Mouse (Mus musculus): ENCODE data around the gene Ak7.

Ak7 gene

DNA sequence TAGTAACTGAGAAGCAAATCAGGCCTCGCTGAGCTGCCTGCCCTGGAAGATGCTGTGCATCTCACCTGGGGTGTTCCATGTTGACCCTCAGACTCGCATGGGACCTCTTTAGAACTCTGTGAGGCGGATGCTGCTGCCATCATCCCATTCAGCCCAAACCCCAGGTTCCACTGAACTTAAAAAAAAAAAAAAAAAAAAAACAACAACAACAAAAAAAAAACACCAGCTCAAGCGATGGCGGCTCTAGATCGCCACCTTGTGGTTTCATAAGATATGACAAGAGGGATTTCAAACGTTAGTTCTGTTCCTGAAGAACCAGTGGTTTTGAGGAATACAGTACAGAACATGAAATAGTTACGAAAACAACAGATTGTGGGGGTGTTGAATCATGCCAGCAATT is 22.2 kb downstream of the Ak7 start:
- in situ Hi-C loops (cut with MboI, MseI), result no loop called here

DNA sequence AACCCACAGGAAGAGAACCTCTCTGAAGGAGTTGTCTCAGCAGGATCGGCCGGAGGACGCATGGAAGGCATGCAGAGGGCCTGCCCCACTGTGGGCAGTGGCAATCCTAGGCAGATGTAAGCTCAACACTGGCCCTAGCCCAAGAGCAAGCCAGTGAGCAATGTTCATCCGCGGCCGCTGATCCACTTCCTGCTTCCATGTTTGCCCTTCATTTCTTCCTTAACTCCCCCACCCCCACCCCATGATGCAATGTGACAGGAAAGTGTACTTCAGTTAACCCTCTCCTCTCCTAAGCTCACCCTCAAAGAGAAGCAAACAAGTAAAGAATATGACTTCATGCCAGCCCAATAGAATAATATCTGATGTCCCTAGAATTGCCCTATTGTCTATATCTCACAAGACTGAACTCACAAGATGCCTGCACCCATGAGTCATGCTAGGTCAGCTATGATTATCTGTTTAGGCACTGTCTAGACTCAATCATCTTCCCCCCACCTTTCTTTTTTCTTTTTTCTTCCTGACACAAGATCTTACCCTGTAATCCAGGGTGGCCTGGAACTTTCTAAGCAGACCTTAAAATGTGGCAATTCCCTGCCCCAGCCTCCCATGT is 25.2 kb downstream of the Ak7 start:
- in situ Hi-C loops (cut with MboI, MseI), result no loop called here

DNA sequence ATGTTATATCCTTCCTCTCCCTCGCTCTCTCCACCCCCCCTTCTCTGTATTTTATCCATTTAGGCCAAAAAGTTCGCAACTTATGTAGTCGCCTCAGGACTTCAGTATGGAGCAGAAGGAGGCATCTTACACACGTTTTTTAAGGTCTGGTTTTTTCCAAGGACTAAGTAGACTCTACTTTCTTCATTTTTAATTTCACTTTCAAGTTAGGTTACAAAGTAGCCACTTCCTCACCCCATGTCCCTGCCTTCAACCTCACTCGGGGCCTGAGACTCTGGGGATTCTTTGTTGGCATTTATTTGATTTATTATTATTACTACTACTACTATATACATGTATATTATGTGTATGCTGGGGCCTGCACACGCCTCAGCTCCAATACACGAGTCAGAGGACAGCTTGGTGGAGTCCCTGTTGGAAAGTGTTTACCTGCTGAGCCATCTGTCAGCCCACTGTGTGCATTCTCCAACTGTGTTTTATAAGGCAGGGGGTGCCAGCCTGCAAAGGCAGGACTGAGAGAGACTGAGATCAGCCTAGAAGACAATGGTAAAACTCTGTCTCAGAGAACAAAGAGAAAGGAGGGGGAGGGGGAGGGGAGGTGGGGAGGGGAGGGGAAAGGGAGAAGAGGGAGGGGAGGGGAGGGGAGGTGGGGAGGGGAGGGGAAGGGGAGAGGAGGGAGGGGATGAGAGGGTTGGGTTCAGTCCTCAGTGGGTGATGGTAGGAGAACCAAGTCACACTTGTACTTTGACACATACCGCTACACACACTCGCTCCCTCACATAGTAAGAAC is 27.8 kb downstream of the Ak7 start:
- in situ Hi-C loops (cut with MboI, MseI), result no loop called here

DNA sequence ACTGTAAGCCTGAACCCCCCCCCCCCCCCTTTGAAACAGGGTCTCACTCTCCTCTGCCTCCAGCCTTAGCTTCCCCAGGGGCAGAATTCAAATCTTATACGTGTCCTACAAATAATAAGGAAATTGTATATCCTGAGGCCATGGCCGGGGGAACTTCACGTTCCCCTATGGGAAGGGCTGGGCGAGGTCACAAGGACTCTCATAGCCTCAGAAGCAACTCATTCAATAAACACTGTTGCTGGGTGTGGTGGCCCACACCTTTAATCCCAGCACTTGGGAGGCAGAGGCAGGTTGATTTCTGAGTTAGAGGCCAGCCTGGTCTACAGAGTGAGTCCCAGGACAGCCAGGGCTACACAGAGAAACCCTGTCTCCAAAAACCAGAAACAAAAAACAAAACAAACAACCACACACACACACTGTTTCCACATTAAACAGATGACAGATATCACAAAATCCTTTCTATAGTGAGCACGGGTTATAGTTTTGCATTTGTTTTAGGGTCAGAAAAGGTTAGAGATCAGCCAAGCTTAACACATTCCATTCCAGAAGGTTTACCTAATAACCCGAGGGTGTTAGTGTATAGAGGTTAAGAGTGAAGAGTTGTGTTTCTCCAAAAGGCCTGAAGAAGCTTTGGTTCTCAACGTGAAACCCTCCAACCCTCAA is 29.6 kb downstream of the Ak7 start:
- in situ Hi-C loops (cut with MboI, MseI), result no loop called here

DNA sequence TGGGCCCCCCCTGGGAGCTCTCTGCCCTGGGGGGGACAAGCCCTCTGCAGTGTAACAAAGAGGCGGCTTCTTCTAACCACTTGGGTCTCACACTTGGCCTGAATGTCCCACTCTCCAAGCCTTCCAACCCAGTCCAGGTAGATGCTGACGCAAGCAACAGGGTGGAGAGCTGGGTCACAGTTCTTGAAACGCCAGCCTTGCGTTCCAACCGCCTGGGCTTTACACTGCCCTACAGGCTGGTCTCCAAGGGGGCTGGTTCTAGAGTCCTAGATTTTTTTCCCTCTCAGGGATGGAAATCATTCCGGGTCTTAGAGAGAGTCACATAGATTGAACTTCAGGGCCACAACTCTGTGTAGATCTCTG is 30.1 kb downstream of the Ak7 start:
- in situ Hi-C loops (cut with MboI, MseI), result no loop called here

DNA sequence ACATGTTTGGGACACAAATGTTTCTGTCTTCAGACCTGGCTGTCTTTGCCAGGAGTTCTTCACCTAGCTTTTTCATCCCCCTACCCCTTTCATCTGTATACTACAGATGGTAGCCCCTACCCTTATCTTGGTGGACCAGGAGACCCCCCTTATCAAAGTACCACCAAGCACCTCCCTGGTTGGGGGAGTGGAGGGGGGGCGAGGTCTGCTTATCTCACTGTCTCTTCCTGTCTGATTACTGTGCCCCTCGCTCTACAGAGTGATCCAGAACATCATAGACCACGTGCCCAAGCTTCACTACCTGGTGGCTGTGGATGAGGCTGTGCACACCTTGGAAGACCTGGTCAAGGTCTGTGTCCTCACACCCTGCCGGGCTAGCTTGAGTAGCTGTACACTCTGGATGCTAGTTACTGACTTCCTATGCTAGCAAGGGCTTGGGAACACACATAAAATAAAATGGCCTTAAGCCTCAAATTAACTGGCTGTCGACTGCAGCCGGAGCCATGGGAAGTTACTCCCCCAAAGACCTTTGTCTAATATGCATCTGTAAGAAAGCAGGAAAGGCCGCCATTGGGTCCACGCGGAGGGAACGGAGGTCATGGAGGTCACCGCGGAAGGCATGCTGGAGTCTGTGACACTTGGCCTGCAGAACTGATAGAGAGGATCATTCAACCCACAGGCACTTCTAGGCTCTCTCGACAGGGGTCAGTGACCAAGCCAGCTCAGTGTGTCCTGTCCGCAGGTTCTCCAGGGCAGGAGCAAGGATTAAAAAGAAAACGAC is 32.7 kb downstream of the Ak7 start:
- in situ Hi-C loops (cut with MboI, MseI), result no loop called here

DNA sequence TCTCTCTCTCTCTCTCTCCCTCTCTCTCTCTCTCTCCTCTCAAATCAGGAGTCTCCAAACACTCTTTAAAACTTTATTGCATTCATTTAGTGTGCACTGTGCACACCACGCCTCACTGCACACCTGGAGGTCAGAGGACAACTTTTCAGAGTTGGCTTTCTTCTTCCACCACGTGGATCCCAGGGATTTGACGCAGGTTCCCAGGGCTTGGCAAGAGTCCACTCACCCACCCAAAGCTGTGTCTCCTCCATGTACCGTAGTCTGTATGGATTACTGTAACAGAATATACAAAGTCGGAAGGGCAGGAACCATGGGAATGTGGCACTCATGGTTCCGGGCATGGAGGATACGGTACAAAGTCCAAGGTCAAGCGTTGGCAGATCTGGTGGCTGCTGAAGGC is 33.9 kb downstream of the Ak7 start:
- in situ Hi-C loops (cut with MboI, MseI), result no loop called here

DNA sequence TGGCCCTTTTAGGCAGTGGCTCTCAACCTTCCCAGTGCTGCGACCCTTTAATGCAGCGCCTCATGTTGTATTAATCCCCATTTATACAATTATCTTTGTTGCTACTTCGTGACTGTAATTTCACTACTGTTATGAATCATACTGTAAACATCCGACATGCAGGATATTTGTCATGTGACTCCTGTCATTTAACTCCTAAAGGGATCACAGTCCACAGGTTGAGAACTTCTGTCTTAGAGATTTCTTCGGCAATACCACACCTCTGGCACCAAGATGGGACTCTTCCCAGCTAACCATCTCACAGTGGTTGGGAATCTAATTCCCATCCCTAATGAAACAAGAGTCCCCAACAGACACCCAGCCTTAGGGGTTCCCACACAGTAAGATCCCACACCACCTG is 42.3 kb downstream of the Ak7 start:
- in situ Hi-C loops (cut with MboI, MseI), result no loop called here

DNA sequence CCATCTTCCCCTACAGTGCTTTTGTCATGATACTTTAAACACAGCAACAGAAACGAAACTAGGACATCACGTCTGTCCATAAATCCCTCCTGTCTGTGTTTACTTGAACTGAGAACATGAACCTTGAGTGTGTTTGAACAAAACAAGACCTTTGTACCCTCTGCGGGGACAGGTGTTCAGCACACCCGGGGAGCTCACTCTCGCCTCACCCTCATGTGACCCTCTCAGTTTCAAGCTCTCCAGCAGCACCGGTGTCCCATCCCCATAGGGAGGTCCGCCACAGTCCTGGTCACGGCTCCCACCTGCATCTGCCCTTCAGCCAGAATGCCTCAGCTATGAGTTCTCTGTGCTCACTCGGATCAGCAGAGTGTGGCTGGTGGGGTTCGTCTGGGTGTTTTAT is 48.0 kb downstream of the Ak7 start:
- in situ Hi-C loops (cut with MboI, MseI), result no loop called here

DNA sequence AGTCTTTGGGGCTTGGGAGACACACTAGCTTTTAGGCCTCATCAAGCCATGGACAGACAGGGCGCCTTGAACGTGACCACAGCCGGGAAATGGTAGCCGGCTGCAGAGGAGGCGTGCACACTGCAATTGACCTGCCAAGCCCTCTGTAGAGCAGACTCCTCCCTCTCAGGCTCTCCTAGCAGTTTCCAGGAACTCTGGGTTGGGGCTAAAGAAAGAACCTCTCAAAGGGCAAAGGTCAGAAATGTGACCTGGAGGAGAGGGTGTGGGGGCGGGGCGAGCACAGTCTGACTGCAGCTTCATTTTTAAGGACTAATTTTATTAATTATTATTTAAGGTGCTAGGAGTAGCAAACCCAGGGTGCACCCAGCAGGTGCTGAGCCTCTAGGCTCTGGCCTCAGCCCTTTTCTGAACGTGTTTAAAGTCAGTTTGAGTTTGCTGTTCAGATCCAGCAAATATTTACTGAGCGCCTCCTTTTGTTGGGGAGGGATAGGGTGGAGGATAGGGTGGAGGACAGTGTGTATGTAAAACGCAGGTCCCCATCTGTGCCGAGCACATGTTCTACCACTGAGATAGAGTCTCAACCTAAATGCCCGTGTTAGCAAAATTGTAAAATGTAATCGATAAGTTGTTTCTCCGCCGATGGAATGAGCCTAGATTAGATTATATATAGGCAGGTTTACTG is 52.2 kb downstream of the Ak7 start:
- in situ Hi-C loops (cut with MboI, MseI), result no loop called here

DNA sequence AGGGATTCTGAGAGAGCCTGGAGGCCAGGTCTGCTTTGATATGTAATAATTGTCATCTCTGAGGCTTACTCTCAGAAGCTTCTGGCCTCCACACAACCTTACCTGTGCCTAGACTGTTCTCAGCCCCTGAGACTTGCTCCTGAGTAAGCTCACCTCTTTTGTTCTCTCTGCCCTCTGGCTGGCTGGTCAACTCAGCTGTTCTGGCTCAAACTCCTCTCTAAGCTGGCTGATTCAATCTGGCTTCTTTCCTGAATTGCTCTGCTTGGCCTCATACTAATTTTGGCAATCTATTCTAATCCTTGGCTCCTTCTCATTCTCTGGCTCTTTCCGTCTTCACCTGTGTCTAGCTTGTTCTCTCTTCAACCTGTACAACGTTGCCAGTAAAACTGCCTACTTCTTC is 53.1 kb downstream of the Ak7 start:
- in situ Hi-C loops (cut with MboI, MseI), result no loop called here

DNA sequence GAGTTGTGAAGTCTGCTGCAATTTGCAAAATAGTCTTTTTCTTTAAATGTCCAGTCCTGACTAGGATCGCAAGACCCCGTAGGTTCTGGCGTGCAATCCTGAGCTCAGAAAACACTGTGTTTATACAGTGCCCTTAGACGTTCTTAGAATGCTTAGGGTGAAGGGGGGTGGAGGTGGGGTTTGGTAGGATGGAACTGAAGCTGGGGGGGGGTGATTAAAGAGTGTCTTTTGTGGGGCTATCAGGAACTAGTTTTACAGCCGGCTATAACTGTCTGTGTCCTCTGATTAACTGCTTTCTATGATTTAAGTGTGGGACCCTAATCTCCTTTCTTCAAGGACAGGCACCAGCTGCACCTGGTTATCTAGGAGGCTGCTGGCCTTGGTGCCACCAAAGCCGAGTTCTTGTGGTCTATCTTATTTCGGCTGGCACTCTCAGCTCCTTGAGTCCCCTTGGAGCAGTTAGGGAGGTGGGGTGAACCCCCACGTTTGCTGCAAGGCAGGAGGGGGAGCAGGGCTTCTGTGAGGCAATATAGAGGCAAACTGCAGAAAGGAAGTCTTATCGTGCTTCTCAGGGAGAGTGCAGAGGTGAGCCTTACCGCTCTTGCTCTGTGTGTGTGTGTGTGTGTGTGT is 54.2 kb downstream of the Ak7 start:
- in situ Hi-C loops (cut with MboI, MseI), result no loop called here

DNA sequence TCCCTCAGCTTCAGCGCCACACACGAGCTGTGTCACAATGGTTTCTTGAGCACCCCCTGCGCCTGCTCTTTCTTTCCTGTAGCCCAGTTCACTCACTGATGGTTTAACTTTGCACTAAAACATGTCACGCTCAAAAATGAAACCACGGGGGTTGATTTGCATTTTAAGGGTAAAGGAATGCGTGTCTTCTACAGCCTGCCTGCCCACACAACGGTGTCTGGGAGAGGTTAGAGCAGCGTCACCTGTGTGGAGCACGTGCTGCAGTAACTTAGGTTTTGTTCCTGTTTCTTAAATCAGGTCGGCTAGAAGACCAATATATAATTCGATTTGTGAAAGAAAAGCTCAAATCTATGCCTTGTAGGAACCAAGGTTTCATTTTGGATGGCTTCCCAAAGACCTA is 55.4 kb downstream of the Ak7 start:
- in situ Hi-C loops (cut with MboI, MseI), result no loop called here

DNA sequence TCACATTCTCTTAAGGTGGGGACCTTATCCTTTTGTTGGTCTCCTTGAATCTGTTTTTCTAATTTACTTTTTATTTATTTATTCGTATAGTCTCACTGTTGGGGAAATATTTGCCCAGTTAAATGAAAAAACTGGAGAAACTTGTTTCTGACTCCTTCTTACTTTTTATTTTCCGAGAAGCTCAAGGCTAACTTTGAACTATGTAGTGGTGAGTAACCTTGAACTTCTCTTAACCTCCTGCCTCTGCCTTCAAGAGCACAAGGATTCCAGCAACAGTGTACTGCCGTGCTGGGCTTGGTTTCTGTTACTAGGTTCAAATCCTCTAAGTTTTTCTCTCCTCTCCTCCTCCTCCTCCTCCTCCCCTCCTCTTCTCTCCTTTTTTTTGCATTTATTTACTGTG is 55.9 kb downstream of the Ak7 start:
- in situ Hi-C loops (cut with MboI, MseI), result no loop called here

DNA sequence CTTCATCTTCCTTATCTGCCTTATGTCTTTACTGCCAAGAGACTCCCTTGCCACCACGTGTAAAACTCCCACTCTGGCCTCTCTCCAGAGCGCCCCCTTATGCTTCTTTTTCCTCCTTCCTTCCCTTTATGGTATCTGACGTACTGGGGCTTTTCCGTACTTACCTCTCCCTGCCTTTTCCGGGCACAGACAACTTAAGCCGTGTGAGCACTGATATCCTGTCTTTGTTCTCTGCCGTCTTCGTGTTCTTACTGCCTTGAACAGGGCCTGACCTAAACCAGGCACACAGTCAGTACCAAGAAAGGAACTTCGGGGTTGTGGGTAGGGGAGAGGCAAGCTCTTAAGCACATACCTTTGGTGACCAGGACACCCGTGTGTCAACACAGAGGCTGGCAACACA is 63.9 kb downstream of the Ak7 start:
- in situ Hi-C loops (cut with MboI, MseI), result no loop called here

DNA sequence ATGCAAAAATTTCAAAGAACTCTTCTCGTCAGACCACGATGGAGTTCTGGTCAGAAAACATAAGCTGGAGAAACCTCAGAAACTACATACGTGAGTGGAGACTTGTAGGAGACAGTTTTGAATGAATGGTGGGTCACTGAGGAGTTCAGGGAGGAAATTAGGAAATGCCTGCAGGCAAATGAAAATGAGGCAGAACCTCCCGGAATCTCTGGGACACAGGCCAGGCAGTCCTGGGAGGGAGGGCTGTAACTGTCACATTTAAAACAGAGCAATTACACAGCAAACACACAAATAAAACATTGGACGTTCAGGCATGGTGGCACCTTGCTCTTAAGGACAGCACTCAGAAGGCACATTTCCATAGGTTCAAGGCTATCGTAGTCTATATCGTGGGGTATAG is 69.1 kb downstream of the Ak7 start:
- in situ Hi-C loops (cut with MboI, MseI), result no loop called here

DNA sequence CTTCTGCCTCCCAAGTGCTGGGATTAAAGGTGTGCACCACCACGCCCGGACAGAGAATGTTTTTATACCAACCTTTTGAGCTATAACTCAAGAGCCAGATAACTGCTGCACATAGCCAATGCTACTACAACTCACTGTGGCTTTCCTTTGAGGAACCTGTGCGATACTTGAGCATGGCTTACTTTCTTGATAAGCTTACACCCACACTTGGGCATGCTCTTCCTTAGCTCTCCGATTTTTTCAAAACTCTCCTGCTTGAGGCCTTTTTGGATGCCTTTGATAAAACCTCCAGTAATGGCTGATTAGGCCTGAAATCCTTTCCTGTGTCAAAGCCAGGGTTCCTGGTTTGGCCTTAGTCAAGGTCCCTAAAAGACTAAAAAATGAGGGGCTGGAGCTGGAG is 71.9 kb downstream of the Ak7 start:
- in situ Hi-C loops (cut with MboI, MseI), result no loop called here

DNA sequence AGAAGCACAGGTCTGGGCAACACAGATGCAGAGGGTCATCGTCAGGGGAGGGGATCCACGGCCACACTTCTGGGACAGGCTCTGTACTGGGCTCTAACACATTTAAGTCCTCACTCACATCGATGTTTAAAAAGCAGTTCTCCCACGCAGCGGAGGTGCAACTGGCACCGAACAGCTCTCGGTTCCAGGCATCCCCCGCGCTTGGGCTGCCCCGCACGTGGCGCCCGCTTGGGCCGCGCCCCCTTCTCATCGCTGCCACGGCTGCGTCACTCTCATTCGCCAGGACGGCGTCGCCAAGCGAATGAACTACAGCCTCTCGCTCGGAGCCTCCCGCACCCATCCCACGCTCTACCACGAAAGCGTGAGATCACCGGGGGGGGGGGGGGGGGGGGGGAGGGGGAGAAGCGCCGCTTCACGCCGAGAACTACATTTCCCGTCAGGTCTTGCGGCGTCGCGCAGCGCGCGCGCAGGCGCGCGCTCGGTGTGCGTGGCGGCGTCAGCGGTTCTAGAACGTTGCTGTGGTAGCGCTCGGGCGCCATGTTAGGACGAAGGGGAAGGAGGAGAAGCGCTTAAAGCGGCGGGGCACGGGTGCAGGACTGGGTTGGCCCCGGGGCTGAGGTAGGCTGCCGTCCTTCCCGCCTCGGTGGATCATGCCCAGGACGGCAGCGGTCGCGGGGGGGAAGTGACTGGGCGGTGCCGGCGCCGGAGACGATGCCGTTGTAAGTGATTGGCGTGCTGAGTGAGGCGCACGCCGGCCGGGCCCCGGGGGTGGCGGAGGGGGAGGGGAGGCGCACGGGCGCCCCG is 78.6 kb downstream of the Ak7 start, which contains the start of gene Papola:
Gene Papola (plus strand): TSS at position 499 of the 804 bp plus-strand sequence.
- in situ Hi-C loops (cut with MboI, MseI), result loop anchor here (10.0 kb wide), 1 partner anchor 750 kb away; the partner anchor contains the start of gene Glrx5

DNA sequence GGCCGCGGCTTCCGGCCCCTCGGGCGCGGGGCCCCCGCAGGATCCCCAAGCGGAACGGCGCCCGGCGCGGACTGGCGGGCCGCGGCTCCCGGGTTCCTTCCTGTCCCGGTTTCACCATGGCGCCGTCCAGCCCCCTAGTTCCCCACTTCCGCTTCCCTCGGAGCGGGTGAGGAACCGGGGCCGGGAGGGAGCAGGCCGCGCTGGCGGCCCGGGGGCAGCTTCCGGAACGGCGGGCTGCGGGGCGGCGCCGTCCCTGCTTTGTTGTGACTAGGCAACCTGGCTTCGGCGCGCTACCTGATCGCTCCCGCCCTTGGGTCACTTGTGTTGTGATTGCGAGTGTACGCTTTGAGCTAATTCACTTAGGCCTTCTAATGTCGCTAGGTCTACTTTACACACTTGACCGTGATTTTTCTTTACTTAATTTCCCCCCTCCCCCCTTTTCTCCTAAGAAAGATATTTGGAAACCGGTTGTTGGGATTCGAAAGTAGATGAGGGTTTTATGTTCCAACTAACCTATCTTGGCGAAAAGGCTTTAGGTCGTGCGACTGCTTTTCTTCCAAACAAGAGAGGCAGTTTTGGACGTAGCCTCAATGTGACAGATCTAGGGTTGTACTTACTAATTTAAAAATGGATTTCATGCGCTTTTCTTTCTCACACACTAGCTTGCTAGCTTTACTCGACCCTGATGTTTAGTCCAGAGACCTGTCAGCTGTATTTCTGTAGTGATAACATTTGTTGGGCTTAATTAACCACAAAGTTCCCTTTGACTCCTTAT is 79.4 kb downstream of the Ak7 start:
- in situ Hi-C loops (cut with MboI, MseI), result loop anchor here (10.0 kb wide), 1 partner anchor 750 kb away; the partner anchor contains the start of gene Glrx5
